Comparison of ENCODE assay signal across 7 mouse cellular contexts in the genomic region with DNA sequence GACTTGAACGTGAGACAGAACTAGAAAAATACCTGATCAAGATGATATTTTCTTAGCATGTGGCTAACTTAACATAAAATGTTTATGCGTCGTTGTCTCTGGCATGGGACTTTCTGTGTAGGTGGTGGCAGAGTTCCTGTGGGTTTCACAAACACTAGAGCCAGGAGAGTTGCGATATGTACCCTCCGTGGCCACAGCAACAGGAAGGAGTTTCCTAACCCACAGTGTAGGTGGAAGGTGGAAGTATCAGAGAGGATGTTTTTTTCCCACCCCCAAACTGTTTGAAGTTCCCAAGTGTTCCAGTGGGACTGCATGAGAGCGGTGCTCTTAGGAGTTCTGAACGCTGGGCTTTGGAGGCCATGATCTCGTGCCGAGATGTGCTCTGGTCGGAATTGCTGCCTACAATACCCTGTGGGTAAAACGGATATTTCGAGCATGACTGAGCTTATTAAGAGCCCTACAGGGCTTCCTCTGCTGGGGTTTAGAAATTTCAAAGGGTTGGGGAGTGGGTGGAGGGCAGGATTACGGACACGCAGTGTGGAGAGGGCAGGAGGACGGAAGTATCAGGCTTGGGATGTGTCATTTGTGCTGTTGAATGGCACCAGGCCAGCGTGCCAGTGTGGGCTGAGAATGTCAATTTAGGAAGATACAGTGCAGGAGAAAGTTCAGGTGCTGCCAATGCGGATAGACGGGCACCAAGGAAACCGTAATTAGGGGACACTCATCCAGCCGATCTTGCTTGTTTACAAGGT.
DNase-seq lines count a peak whose midpoint lies in the region; ATAC-seq and TF ChIP-seq lines count a peak whose summit lies in the region.

No protein-coding gene starts in this region.

- H3K4me2 ChIP-seq in limb, embryonic 12.5 days: no peak overlapping the region
- H3K4me2 ChIP-seq in forebrain, embryonic 16.5 days (ENCODE audit: low read length): no peak overlapping the region
- H3K4me2 ChIP-seq in midbrain, embryonic 16.5 days (ENCODE audit: low read length): peak overlapping the region; percentile 28; the same call in 1 of the 2 replicates

- H3K27ac ChIP-seq in limb, embryonic 12.5 days: peak overlapping the region; percentile 13; the same call in 1 of the 2 replicates
- H3K27ac ChIP-seq in limb, embryonic 10.5 days: no peak overlapping the region
- peak overlapping the region; percentile 84 for H3K27ac ChIP-seq in bone marrow, adult 2 months (ENCODE audit: control insufficient read depth, insufficient read depth, low read depth, low read length, poor library complexity)
- H3K27ac ChIP-seq in forebrain, embryonic 16.5 days (ENCODE audit: low read length): no peak overlapping the region
- no peak overlapping the region for H3K27ac ChIP-seq in midbrain, embryonic 16.5 days (ENCODE audit: low read length)

- H3K9me3 ChIP-seq in limb, embryonic 12.5 days: no peaks in the 10 kb centered on the region
- no peaks in the 10 kb centered on the region for H3K9me3 ChIP-seq in limb, embryonic 10.5 days (replicated peaks)
- H3K9me3 ChIP-seq in forebrain, embryonic 16.5 days (ENCODE audit: control insufficient read depth, low read length): no peaks in the 10 kb centered on the region
- no peaks in the 10 kb centered on the region for H3K9me3 ChIP-seq in midbrain, embryonic 16.5 days (replicated peaks; ENCODE audit: control insufficient read depth, low read length, poor library complexity, severe bottlenecking)

- no peak overlapping the region for H3K9ac ChIP-seq in limb, embryonic 12.5 days (replicated peaks)
- no peak overlapping the region for H3K9ac ChIP-seq in forebrain, embryonic 16.5 days (replicated peaks; ENCODE audit: low read depth, low read length)
- H3K9ac ChIP-seq in midbrain, embryonic 16.5 days (ENCODE audit: low read depth, low read length): no peak overlapping the region

- no peak for DNase-seq in limb, embryonic 10.5 days (ENCODE audit: low spot score)
- no peak for DNase-seq in heart, postnatal 36 days
- DNase-seq in left cerebral cortex, postnatal 10 days (ENCODE audit: extremely low spot score in 1 of 2, low spot score in 2 of 2): no peak

- WGBS in limb, embryonic 12.5 days: 61% methylated on average over 20 of the region's 20 CpGs
- WGBS in limb, embryonic 10.5 days: 84% methylated on average over 20 of the region's 20 CpGs
- 20% methylated on average over 20 of the region's 20 CpGs for WGBS in bone marrow, adult 2 months
- WGBS in forebrain, embryonic 16.5 days: 24% methylated on average over 20 of the region's 20 CpGs
- WGBS in midbrain, embryonic 16.5 days: 27% methylated on average over 20 of the region's 20 CpGs

- TF ChIP-seq POLR2A in bone marrow, adult 2 months (IDR thresholded peaks at IDR 0.05; ENCODE audit: borderline replicate concordance, control insufficient read depth, low read depth, low read length): no peak

- no peak for TF ChIP-seq CTCF in bone marrow, adult 2 months (IDR thresholded peaks at IDR 0.05; ENCODE audit: control insufficient read depth, insufficient read depth, low read length)

- peaks cover 91% of the 10 kb centered on the region for H3K4me1 ChIP-seq in limb, embryonic 12.5 days (replicated peaks)
- peaks cover 60% of the 10 kb centered on the region for H3K4me1 ChIP-seq in limb, embryonic 10.5 days
- peaks cover 9% of the 10 kb centered on the region for H3K4me1 ChIP-seq in bone marrow, adult 2 months (ENCODE audit: control insufficient read depth, insufficient read depth, low read length)
- H3K4me1 ChIP-seq in forebrain, embryonic 16.5 days (replicated peaks; ENCODE audit: control insufficient read depth, insufficient read depth, low read length): peaks cover 24% of the 10 kb centered on the region
- H3K4me1 ChIP-seq in midbrain, embryonic 16.5 days (ENCODE audit: control insufficient read depth, insufficient read depth, low read length): peaks cover 23% of the 10 kb centered on the region

- intact Hi-C loops in heart, postnatal 36 days (cut with DNase I): no loop called here
- intact Hi-C loops in left cerebral cortex, postnatal 10 days (cut with DNase I): no loop called here

- H3K36me3 ChIP-seq in limb, embryonic 12.5 days: no peaks in the 10 kb centered on the region
- peaks cover 4% of the 10 kb centered on the region; the same call in 1 of the 2 replicates for H3K36me3 ChIP-seq in limb, embryonic 10.5 days
- H3K36me3 ChIP-seq in forebrain, embryonic 16.5 days (ENCODE audit: control insufficient read depth, insufficient read depth): no peaks in the 10 kb centered on the region
- H3K36me3 ChIP-seq in midbrain, embryonic 16.5 days (ENCODE audit: control insufficient read depth, insufficient read depth, low read length): no peaks in the 10 kb centered on the region

- ATAC-seq in limb, embryonic 12.5 days (ENCODE audit: insufficient number of reproducible peaks, insufficient read depth, low FRiP score, low TSS enrichment, low read depth): no peak
- peak; percentile 66 for ATAC-seq in forebrain, embryonic 16.5 days
- peak; percentile 46 for ATAC-seq in midbrain, embryonic 16.5 days

- no peak overlapping the region for H3K4me3 ChIP-seq in limb, embryonic 12.5 days (replicated peaks)
- H3K4me3 ChIP-seq in limb, embryonic 10.5 days: no peak overlapping the region
- peak overlapping the region; percentile 67 for H3K4me3 ChIP-seq in bone marrow, adult 2 months (replicated peaks; ENCODE audit: control insufficient read depth, low read depth, low read length)
- no peak overlapping the region for H3K4me3 ChIP-seq in forebrain, embryonic 16.5 days (replicated peaks; ENCODE audit: low read length)
- no peak overlapping the region for H3K4me3 ChIP-seq in midbrain, embryonic 16.5 days (ENCODE audit: low read depth, low read length)

- H3K27me3 ChIP-seq in limb, embryonic 12.5 days: no peaks in the 10 kb centered on the region
- H3K27me3 ChIP-seq in limb, embryonic 10.5 days (ENCODE audit: low read depth, poor library complexity, severe bottlenecking): no peaks in the 10 kb centered on the region
- no peaks in the 10 kb centered on the region for H3K27me3 ChIP-seq in forebrain, embryonic 16.5 days (replicated peaks; ENCODE audit: control insufficient read depth, insufficient read depth, low read length)
- H3K27me3 ChIP-seq in midbrain, embryonic 16.5 days (ENCODE audit: control insufficient read depth, insufficient read depth, low read depth, low read length): no peaks in the 10 kb centered on the region

Comparison
In these comparisons a context has a peak if more than half of its experiments do, and no peak if none do; other contexts are left out.
1. H3K27ac ChIP-seq: peak in limb, embryonic 12.5 days (single experiment) and bone marrow, adult 2 months (single experiment); none in limb, embryonic 10.5 days (single experiment), forebrain, embryonic 16.5 days (single experiment) and midbrain, embryonic 16.5 days (single experiment).